In the genomic region with DNA sequence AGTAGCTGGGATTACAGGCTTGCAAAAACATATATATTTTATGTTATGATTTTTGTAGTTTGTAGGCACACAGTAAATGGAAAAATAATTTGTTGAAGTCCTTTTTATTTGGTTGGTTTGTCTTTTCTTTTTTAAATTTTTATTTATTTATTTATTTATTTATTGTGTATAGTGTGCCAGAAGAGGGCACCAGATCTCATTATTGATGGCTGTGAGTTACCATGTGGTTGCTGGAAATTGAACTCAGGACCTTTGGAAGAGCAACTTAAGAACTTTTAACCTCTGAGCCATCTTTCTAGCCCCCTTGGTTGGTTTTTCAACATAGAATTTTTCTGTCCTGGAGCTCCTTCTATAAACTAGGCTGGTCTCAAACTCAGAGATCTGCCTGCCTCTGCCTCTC, we compare ENCODE assay signal across 29 mouse cellular contexts. TPM values are rescaled to one million over a fixed set of nuclear protein-coding genes. Genes with fewer than 3 reads are reported as not detected.
DNase-seq lines count a peak whose midpoint lies in the region; ATAC-seq and TF ChIP-seq lines count a peak whose summit lies in the region.
"Had no signal": no experiment of that assay in that cellular context is flagged by ENCODE, and none has a peak within 500 bp of the region (broad histone marks: within the 10 kb centered on the region; RNA-seq: fewer than 3 reads in every experiment).

No protein-coding gene starts in this region.

- peaks cover 10% of the 10 kb centered on the region for H3K4me1 ChIP-seq in lung, postnatal 0 days (ENCODE audit: insufficient read depth, low read depth, low read length)
- peaks cover 35% of the 10 kb centered on the region for H3K4me1 ChIP-seq in liver, embryonic 12.5 days

- no peak overlapping the region for H3K4me2 ChIP-seq in lung, postnatal 0 days (replicated peaks; ENCODE audit: low read depth, low read length)
- H3K4me2 ChIP-seq in liver, embryonic 12.5 days: no peak overlapping the region
- H3K4me2 ChIP-seq: forebrain, embryonic 12.5 days had no signal

- DNase-seq in gastrocnemius, adult 2 months: no peak
- no peak for DNase-seq in gastrocnemius, postnatal 25 days
- DNase-seq in lung, postnatal 0 days (ENCODE audit: low spot score): peak; percentile 9
- DNase-seq in lung, adult 18-20 months: no peak
- DNase-seq in CD4-positive helper T cell, adult 2 months (ENCODE audit: low read depth, low spot score): peak; percentile 27
- peak; percentile 49 for DNase-seq in naive thymus-derived CD4-positive, alpha-beta T cell, adult 2 months (ENCODE audit: low read depth)
- no peak for DNase-seq in thymus, postnatal 10 days (ENCODE audit: low spot score in 2 of 2)
- DNase-seq: adrenal gland, adult 2 months; cerebellum, adult 9-10 months; gastrocnemius, postnatal 36 days; kidney, postnatal 4 days; lung, postnatal 4 days; right cerebral cortex, adult 18-20 months; thymus, adult 18-20 months had no signal

- no peaks in the 10 kb centered on the region for H3K36me3 ChIP-seq in lung, postnatal 0 days (ENCODE audit: insufficient read depth, low read length)
- peaks cover 8% of the 10 kb centered on the region for H3K36me3 ChIP-seq in liver, embryonic 12.5 days

- ATAC-seq in lung, postnatal 0 days: no peak
- no peak for ATAC-seq in liver, embryonic 12.5 days

- no peak overlapping the region; the same call in 1 of the 2 replicates for H3K27ac ChIP-seq in gastrocnemius, adult 2 months
- H3K27ac ChIP-seq in lung, postnatal 0 days (ENCODE audit: low read length): no peak overlapping the region
- H3K27ac ChIP-seq in liver, embryonic 12.5 days: no peak overlapping the region
- H3K27ac ChIP-seq: forebrain, embryonic 12.5 days; hindbrain, embryonic 10.5 days had no signal

- no peak for TF ChIP-seq EP300 in lung, postnatal 0 days (IDR thresholded peaks at IDR 0.05)

- no peaks in the 10 kb centered on the region for H3K9me3 ChIP-seq in lung, postnatal 0 days (ENCODE audit: low read length)
- H3K9me3 ChIP-seq in liver, embryonic 12.5 days (replicated peaks): no peaks in the 10 kb centered on the region
- H3K9me3 ChIP-seq: forebrain, embryonic 12.5 days; hindbrain, embryonic 10.5 days; liver, embryonic 15.5 days had no signal

- H3K4me3 ChIP-seq in gastrocnemius, adult 2 months: no peak overlapping the region
- H3K4me3 ChIP-seq in lung, postnatal 0 days (ENCODE audit: low read depth, low read length): no peak overlapping the region
- no peak overlapping the region for H3K4me3 ChIP-seq in liver, embryonic 12.5 days
- H3K4me3 ChIP-seq: forebrain, embryonic 12.5 days; hindbrain, embryonic 10.5 days; liver, embryonic 15.5 days had no signal

- no peak overlapping the region for H3K9ac ChIP-seq in lung, postnatal 0 days (replicated peaks; ENCODE audit: low read depth)
- no peak overlapping the region for H3K9ac ChIP-seq in liver, embryonic 12.5 days
- H3K9ac ChIP-seq: forebrain, embryonic 12.5 days had no signal

- peak; percentile 31 for TF ChIP-seq CTCF in gastrocnemius, adult 2 months (IDR thresholded peaks at IDR 0.05)
- no peak; the same call in 1 of the 2 replicates for TF ChIP-seq CTCF in lung, postnatal 0 days (IDR thresholded peaks at IDR 0.05)

- intact Hi-C loops in gastrocnemius, adult 2 months (cut with DNase I): no loop called here

- no peaks in the 10 kb centered on the region for H3K27me3 ChIP-seq in lung, postnatal 0 days (replicated peaks; ENCODE audit: insufficient read depth, low read length)
- H3K27me3 ChIP-seq in liver, embryonic 12.5 days (replicated peaks): no peaks in the 10 kb centered on the region
- H3K27me3 ChIP-seq: forebrain, embryonic 12.5 days; liver, embryonic 15.5 days had no signal

RNA-seq across cellular contexts. Expression of a gene that starts 1.7 kb away (rescaled TPM):
- total RNA-seq in gastrocnemius, adult 2 months (2021): 1 to 10 TPM; 5.6 to 6.0 TPM
- total RNA-seq in gastrocnemius, postnatal 25 days (2021): 1 to 10 TPM; 2.5 to 3.5 TPM
- 3.4 and 3.6 TPM in 2 replicates for polyA plus RNA-seq in lung, postnatal 0 days (2015; fragmentation: Nextera tagmentation; extraction: Ambion mirVana)
- polyA plus RNA-seq in liver, embryonic 12.5 days (2016; fragmentation: Nextera tagmentation; extraction: Ambion mirVana): 6.9 and 7.0 TPM in 2 replicates

RNA-seq across cellular contexts. Expression of a gene that starts 2.3 kb away (rescaled TPM):
- 10 to 100 TPM; 40.9 to 41.6 TPM for total RNA-seq in gastrocnemius, adult 2 months (2021)
- total RNA-seq in gastrocnemius, postnatal 25 days (2021): 10 to 100 TPM; 41.8 to 44.4 TPM
- polyA plus RNA-seq in lung, postnatal 0 days (2015; fragmentation: Nextera tagmentation; extraction: Ambion mirVana): 260 and 289 TPM in 2 replicates
- 47.4 and 54.5 TPM in 2 replicates for polyA plus RNA-seq in liver, embryonic 12.5 days (2016; fragmentation: Nextera tagmentation; extraction: Ambion mirVana)

RNA-seq across cellular contexts. Expression of a gene that starts 4.2 kb away (rescaled TPM):
- total RNA-seq in gastrocnemius, adult 2 months (2021): 10 to 100 TPM; 25.5 to 28.6 TPM
- total RNA-seq in gastrocnemius, postnatal 25 days (2021): 10 to 100 TPM; 19.3 to 25.1 TPM
- 4.1 and 4.2 TPM in 2 replicates for polyA plus RNA-seq in lung, postnatal 0 days (2015; fragmentation: Nextera tagmentation; extraction: Ambion mirVana)
- 43.6 and 44.5 TPM in 2 replicates for polyA plus RNA-seq in liver, embryonic 12.5 days (2016; fragmentation: Nextera tagmentation; extraction: Ambion mirVana)

RNA-seq across cellular contexts. Expression of a gene that starts 55.7 kb away (rescaled TPM):
- total RNA-seq in gastrocnemius, adult 2 months (2021): not detected
- not detected for total RNA-seq in gastrocnemius, postnatal 25 days (2021)
- polyA plus RNA-seq in lung, postnatal 0 days (2015; fragmentation: Nextera tagmentation; extraction: Ambion mirVana): not detected in 2 replicates
- not detected in 2 replicates for polyA plus RNA-seq in liver, embryonic 12.5 days (2016; fragmentation: Nextera tagmentation; extraction: Ambion mirVana)
- total RNA-seq: adrenal gland, adult 2 months; common myeloid progenitor, adult 5-6 weeks; gastrocnemius, postnatal 36 days; layer of hippocampus, postnatal 14 days; left cerebral cortex, postnatal 25 days had no signal
- polyA plus RNA-seq: adrenal gland, adult 2 months; embryonic facial prominence, embryonic 11.5 days; forebrain, embryonic 12.5 days; heart, embryonic 16.5 days; hindbrain, embryonic 10.5 days; kidney, embryonic 14.5 days; limb, embryonic 14.5 days; liver, embryonic 15.5 days; neural tube, embryonic 11.5 days; small intestine, adult 2 months; stomach, embryonic 14.5 days; urinary bladder, adult 2 months had no signal

RNA-seq across cellular contexts. Expression of a gene that starts 57.6 kb away (rescaled TPM):
- total RNA-seq in gastrocnemius, adult 2 months (2021): not detected
- total RNA-seq in gastrocnemius, postnatal 25 days (2021): under 1 TPM in 1 of 2 experiments, not detected in 1; 0.13 TPM
- not detected in 2 replicates for polyA plus RNA-seq in lung, postnatal 0 days (2015; fragmentation: Nextera tagmentation; extraction: Ambion mirVana)
- 0.26 and 0.48 TPM in 2 replicates for polyA plus RNA-seq in liver, embryonic 12.5 days (2016; fragmentation: Nextera tagmentation; extraction: Ambion mirVana)
- total RNA-seq: adrenal gland, adult 2 months; common myeloid progenitor, adult 5-6 weeks; gastrocnemius, postnatal 36 days had no signal
- polyA plus RNA-seq: adrenal gland, adult 2 months had no signal

Comparison
In these comparisons a context has a peak if more than half of its experiments do, and no peak if none do; other contexts are left out.
1. DNase-seq: peak in lung, postnatal 0 days (single experiment), CD4-positive helper T cell, adult 2 months (single experiment) and naive thymus-derived CD4-positive, alpha-beta T cell, adult 2 months (single experiment); none in gastrocnemius, adult 2 months (single experiment), gastrocnemius, postnatal 25 days (single experiment), lung, adult 18-20 months (0 of 2) and thymus, postnatal 10 days (0 of 2).